8 mouse cellular contexts compared by ENCODE assay signal in genomic region chr8:69270386-69271202, GRCm38 (mm10). TPM values are rescaled to one million over a fixed set of nuclear protein-coding genes. Genes with fewer than 3 reads are reported as not detected.
DNase-seq lines count a peak whose midpoint lies in the region; ATAC-seq and TF ChIP-seq lines count a peak whose summit lies in the region.

TSS of gene D130040H23Rik (plus strand) at chr8:69271080.

- no peaks in the 10 kb centered on the region for H3K27me3 ChIP-seq in CH12.LX (replicated peaks)
- no peaks in the 10 kb centered on the region for H3K27me3 ChIP-seq in forebrain, embryonic 10.5 days (ENCODE audit: poor library complexity, severe bottlenecking)
- no peaks in the 10 kb centered on the region for H3K27me3 ChIP-seq in heart, embryonic 15.5 days
- H3K27me3 ChIP-seq in liver, embryonic 14.5 days (ENCODE audit: control insufficient read depth, insufficient read depth, low read length) = no peaks in the 10 kb centered on the region
- H3K27me3 ChIP-seq in stomach, embryonic 15.5 days (replicated peaks) = no peaks in the 10 kb centered on the region

- H3K9me3 ChIP-seq in CH12.LX (replicated peaks; ENCODE audit: low read length) = peaks cover 14% of the 10 kb centered on the region
- H3K9me3 ChIP-seq in forebrain, embryonic 10.5 days = no peaks in the 10 kb centered on the region
- no peaks in the 10 kb centered on the region for H3K9me3 ChIP-seq in heart, embryonic 15.5 days (replicated peaks)
- no peaks in the 10 kb centered on the region for H3K9me3 ChIP-seq in liver, embryonic 14.5 days (ENCODE audit: control insufficient read depth, low read length)
- H3K9me3 ChIP-seq in stomach, embryonic 15.5 days = no peaks in the 10 kb centered on the region

- peaks cover 42% of the 10 kb centered on the region for H3K79me2 ChIP-seq in CH12.LX (replicated peaks; ENCODE audit: control insufficient read depth, extremely low read depth, insufficient read depth, poor library complexity, severe bottlenecking)

- dilution Hi-C loops in CH12.LX (cut with MboI; ENCODE audit: extremely low pct_ligation_motif_present, extremely low pct_unique_long_range_greater_than_20kb, low sequenced_read_pairs) = no loop called here

- in situ Hi-C loops in CH12.LX (cut with MboI; ENCODE audit: low pct_ligation_motif_present, low pct_unique_long_range_greater_than_20kb, low sequenced_read_pairs) = no loop called here

- peak; percentile 30; the same call in 1 of the 2 replicates for TF ChIP-seq EP300 in CH12.LX (IDR thresholded peaks at IDR 0.05; ENCODE audit: low read length)
- TF ChIP-seq EP300 in liver, embryonic 14.5 days (IDR thresholded peaks at IDR 0.05; ENCODE audit: low read depth) = no peak

- TF ChIP-seq POLR2A in CH12.LX (IDR thresholded peaks at IDR 0.05; ENCODE audit: low read depth, low read length) = peak; percentile 91

- no peak for TF ChIP-seq CTCF in CH12.LX (conservative IDR thresholded peaks at IDR 0.05 in 1 of 2, IDR thresholded peaks at IDR 0.05 in 1 of 2; ENCODE audit: low read depth in 2 of 2, low read length in 2 of 2)
- no peak for TF ChIP-seq CTCF in liver, embryonic 14.5 days (IDR thresholded peaks at IDR 0.05; ENCODE audit: low read depth)

- H3K27ac ChIP-seq in CH12.LX (ENCODE audit: insufficient read depth, low read depth) = peak within 1 kb of the TSS; percentile 70
- no peak within 1 kb of the TSS for H3K27ac ChIP-seq in brown adipose tissue, adult 24 weeks (replicated peaks; ENCODE audit: low read depth, low read length)
- peak within 1 kb of the TSS; percentile 92 for H3K27ac ChIP-seq in forebrain, embryonic 10.5 days
- peak within 1 kb of the TSS; percentile 71 for H3K27ac ChIP-seq in heart, embryonic 15.5 days
- H3K27ac ChIP-seq in liver, embryonic 14.5 days = no peak within 1 kb of the TSS
- H3K27ac ChIP-seq in stomach, embryonic 15.5 days = peak within 1 kb of the TSS; percentile 81

- WGBS in forebrain, embryonic 10.5 days = 9% methylated on average over 12 of the region's 12 CpGs
- 7% methylated on average over 12 of the region's 12 CpGs for WGBS in heart, embryonic 15.5 days
- 4% methylated on average over 12 of the region's 12 CpGs for WGBS in liver, embryonic 14.5 days (ENCODE audit: insufficient replicate concordance)
- 8% methylated on average over 12 of the region's 12 CpGs for WGBS in stomach, embryonic 15.5 days

- DNase-seq in CH12.LX (ENCODE audit: extremely low read depth) = peak; percentile 97
- peak; percentile 72 for DNase-seq in forebrain, embryonic 10.5 days (ENCODE audit: extremely low spot score, low spot score)
- peak; percentile 74 to 75 for DNase-seq in kidney, postnatal 36 days
- peak; percentile 63 to 65 (median 63) for DNase-seq in liver, embryonic 14.5 days (ENCODE audit: low read depth in 3 of 3, low spot score in 3 of 3)
- peak; percentile 74 for DNase-seq in neural tube, embryonic 10.5 days (ENCODE audit: extremely low spot score, low spot score)

- H3K36me3 ChIP-seq in CH12.LX (replicated peaks in 1 of 2; ENCODE audit: control insufficient read depth in 1 of 2, insufficient read depth in 1 of 2, low read length in 1 of 2) = peaks cover 15 to 25% of the 10 kb centered on the region in 2 experiments
- peaks cover 24% of the 10 kb centered on the region for H3K36me3 ChIP-seq in forebrain, embryonic 10.5 days (replicated peaks)
- H3K36me3 ChIP-seq in heart, embryonic 15.5 days = peaks cover 5% of the 10 kb centered on the region; the same call in 1 of the 2 replicates
- no peaks in the 10 kb centered on the region for H3K36me3 ChIP-seq in liver, embryonic 14.5 days (replicated peaks; ENCODE audit: control insufficient read depth, insufficient read depth, low read depth)
- no peaks in the 10 kb centered on the region; the same call in 1 of the 2 replicates for H3K36me3 ChIP-seq in stomach, embryonic 15.5 days

- peak; percentile 98 for ATAC-seq in heart, embryonic 15.5 days (replicated peaks; ENCODE audit: insufficient number of reproducible peaks, insufficient read depth, low FRiP score, low read depth)
- ATAC-seq in liver, embryonic 14.5 days (ENCODE audit: insufficient read depth) = peak; percentile 95
- peak; percentile 99 for ATAC-seq in stomach, embryonic 15.5 days (ENCODE audit: insufficient read depth, low FRiP score, low read depth)

- peak within 1 kb of the TSS; percentile 76 for H3K9ac ChIP-seq in CH12.LX (ENCODE audit: insufficient read depth, low read depth)
- H3K9ac ChIP-seq in heart, embryonic 15.5 days = peak within 1 kb of the TSS; percentile 78
- H3K9ac ChIP-seq in liver, embryonic 14.5 days (replicated peaks) = peak within 1 kb of the TSS; percentile 51; the same call in 1 of the 2 replicates
- H3K9ac ChIP-seq in stomach, embryonic 15.5 days = peak within 1 kb of the TSS; percentile 59

- H3K4me1 ChIP-seq in CH12.LX (ENCODE audit: control insufficient read depth in 1 of 2, insufficient read depth in 2 of 2) = peaks cover 10 to 39% of the 10 kb centered on the region in 2 experiments
- H3K4me1 ChIP-seq in brown adipose tissue, adult 24 weeks (ENCODE audit: control insufficient read depth, insufficient read depth, insufficient read length, low read length) = no peaks in the 10 kb centered on the region
- peaks cover 15% of the 10 kb centered on the region for H3K4me1 ChIP-seq in forebrain, embryonic 10.5 days
- H3K4me1 ChIP-seq in heart, embryonic 15.5 days (replicated peaks) = peaks cover 8% of the 10 kb centered on the region; the same call in 1 of the 2 replicates
- peaks cover 0 to 7% of the 10 kb centered on the region in 2 experiments; a peak in 1 of 4 replicates for H3K4me1 ChIP-seq in liver, embryonic 14.5 days (replicated peaks; ENCODE audit: control insufficient read depth in 2 of 2, insufficient read depth in 2 of 2, low read length in 1 of 2)
- H3K4me1 ChIP-seq in stomach, embryonic 15.5 days = 0 out of 2 replicates have a peak, but pooled peaks cover 2% of the 10 kb centered on the region

- no peak; the same call in 1 of the 2 replicates for TF ChIP-seq RAD21 in CH12.LX (IDR thresholded peaks at IDR 0.05; ENCODE audit: low read depth, low read length)

- peak within 1 kb of the TSS; percentile 99 for H3K4me2 ChIP-seq in CH12.LX (ENCODE audit: insufficient read depth, low read depth, poor library complexity, severe bottlenecking)
- peak within 1 kb of the TSS; percentile 71 for H3K4me2 ChIP-seq in heart, embryonic 15.5 days
- peak within 1 kb of the TSS; percentile 64 for H3K4me2 ChIP-seq in liver, embryonic 14.5 days (ENCODE audit: low read depth)
- H3K4me2 ChIP-seq in stomach, embryonic 15.5 days = peak within 1 kb of the TSS; percentile 66

- peak within 1 kb of the TSS; percentile 63 to 82 (median 78) for H3K4me3 ChIP-seq in CH12.LX (replicated peaks in 1 of 3; ENCODE audit: low read depth in 2 of 3, low read length in 2 of 3, poor library complexity in 1 of 3)
- H3K4me3 ChIP-seq in brown adipose tissue, adult 24 weeks (ENCODE audit: insufficient read depth, low read depth, low read length) = peak within 1 kb of the TSS; percentile 70
- peak within 1 kb of the TSS; percentile 74 for H3K4me3 ChIP-seq in forebrain, embryonic 10.5 days
- peak within 1 kb of the TSS; percentile 77 for H3K4me3 ChIP-seq in heart, embryonic 15.5 days
- H3K4me3 ChIP-seq in liver, embryonic 14.5 days (ENCODE audit: insufficient read depth in 1 of 2, low read depth in 2 of 2, low read length in 2 of 2) = peak within 1 kb of the TSS; percentile 57 to 68
- H3K4me3 ChIP-seq in stomach, embryonic 15.5 days (replicated peaks) = peak within 1 kb of the TSS; percentile 71

TF ChIP-seq in CH12.LX, 34 proteins besides CTCF, POLR2A, EP300 and RAD21 (continues in another document):
- TF ChIP-seq MYC (IDR thresholded peaks at IDR 0.05; ENCODE audit: low read depth, low read length) (peak; percentile 54; the same call in 1 of the 2 replicates), SIN3A (IDR thresholded peaks at IDR 0.05; ENCODE audit: low read length) (peak; percentile 70; the same call in 1 of the 2 replicates), SMC3 (IDR thresholded peaks at IDR 0.05; ENCODE audit: low read depth, low read length) (no peak), E2F4 (IDR thresholded peaks at IDR 0.05; ENCODE audit: insufficient replicate concordance, low read depth, low read length) (no peak), ZNF384 (IDR thresholded peaks at IDR 0.05; ENCODE audit: low read depth, low read length) (no peak), NRF1 (IDR thresholded peaks at IDR 0.05; ENCODE audit: low read depth, low read length) (no peak), KAT2A (IDR thresholded peaks at IDR 0.05; ENCODE audit: insufficient replicate concordance, low read length) (0 out of 2 replicates have a peak, but pooled peaks have one; percentile 42), ZKSCAN1 (IDR thresholded peaks at IDR 0.05; ENCODE audit: borderline replicate concordance, low read depth, low read length) (no peak), IRF4 (IDR thresholded peaks at IDR 0.05; ENCODE audit: low read depth, low read length) (no peak; the same call in 1 of the 2 replicates), USF1 (IDR thresholded peaks at IDR 0.05; ENCODE audit: low read depth, low read length) (no peak), POLR2AphosphoS2 (IDR thresholded peaks at IDR 0.05; ENCODE audit: low read depth, low read length) (peak; percentile 76; the same call in 1 of the 2 replicates), RCOR1 (conservative IDR thresholded peaks at IDR 0.05; ENCODE audit: low read depth, low read length) (0 out of 2 replicates have a peak, but pooled peaks have one; percentile 10), TBP (conservative IDR thresholded peaks at IDR 0.05; ENCODE audit: low read depth, low read length) (peak; percentile 90), MAX (IDR thresholded peaks at IDR 0.05; ENCODE audit: low read length) (peak; percentile 48; the same call in 1 of the 2 replicates), ZC3H11A (IDR thresholded peaks at IDR 0.05; ENCODE audit: low read depth, low read length) (no peak), JUN (IDR thresholded peaks at IDR 0.05; ENCODE audit: insufficient read depth, low read depth, low read length) (no peak), MAZ (IDR thresholded peaks at IDR 0.05; ENCODE audit: low read depth, low read length) (no peak), USF2 (conservative IDR thresholded peaks at IDR 0.05; ENCODE audit: low read depth, low read length) (no peak), HCFC1 (IDR thresholded peaks at IDR 0.05; ENCODE audit: low read depth, low read length) (peak; percentile 67)

RNA-seq across cellular contexts. Expression of gene D130040H23Rik, which starts in this region (rescaled TPM):
- total RNA-seq in CH12.LX (2012; rRNA removed) (12.7 and 14.4 TPM in 2 replicates), CH12.LX (2014; rRNA removed) (26.6 and 31.4 TPM in 2 replicates)
- polyA plus RNA-seq in CH12.LX (2012; ENCODE audit: insufficient read length, low read depth) = 20.1 and 21.6 TPM in 2 replicates
- polyA plus RNA-seq in brown adipose tissue, adult 24 weeks (2012; ENCODE audit: insufficient read depth, insufficient read length, missing spikeins) = not detected in 2 replicates
- polyA plus RNA-seq in forebrain, embryonic 10.5 days (2016; fragmentation: Nextera tagmentation; extraction: Ambion mirVana) = 6.0 and 6.5 TPM in 2 replicates
- 3.5 and 4.0 TPM in 2 replicates for polyA plus RNA-seq in heart, embryonic 15.5 days (2015; fragmentation: Nextera tagmentation; extraction: Ambion mirVana)
- 0.22 and 0.57 TPM in 2 replicates for polyA plus RNA-seq in liver, embryonic 14.5 days (2012; rRNA removed)
- 0.56 and 0.75 TPM in 2 replicates for polyA plus RNA-seq in liver, embryonic 14.5 days (2014; fragmentation: Nextera tagmentation; extraction: Ambion mirVana)
- 5.5 and 6.5 TPM in 2 replicates for polyA plus RNA-seq in stomach, embryonic 15.5 days (2015; fragmentation: Nextera tagmentation; extraction: Ambion mirVana)

Comparison
In these comparisons a context has a peak if more than half of its experiments do, and no peak if none do; other contexts are left out.
1. Peak in DNase-seq, ATAC-seq, H3K4me3 ChIP-seq, H3K9ac ChIP-seq and H3K4me2 ChIP-seq in liver, embryonic 14.5 days; RNA of the gene not detected or under 1 TPM.
2. H3K27ac ChIP-seq: peak in CH12.LX (single experiment), forebrain, embryonic 10.5 days (single experiment), heart, embryonic 15.5 days (single experiment) and stomach, embryonic 15.5 days (single experiment); none in brown adipose tissue, adult 24 weeks (single experiment) and liver, embryonic 14.5 days (single experiment).
3. Peak in every context shown above with its lines, with median percentiles within 50 percentile points of each other: DNase-seq, H3K4me2 ChIP-seq, H3K4me3 ChIP-seq, H3K9ac ChIP-seq and ATAC-seq.